Mouse (Mus musculus): Measurements from ENCODE around the gene Slc22a12. TPM values are rescaled to one million over a fixed set of nuclear protein-coding genes. Genes with fewer than 3 reads are reported as not detected.

Gene Slc22a12
- total and polyA plus RNA-seq, 2 experiments: not detected

- Histone ChIP-seq H3K4me3 (ENCODE audit: insufficient read depth, low read depth, low read length) (no peak overlapping the region), H3K27ac (replicated peaks; ENCODE audit: insufficient read depth, low read depth, low read length) (no peak overlapping the region), H3K27me3 (ENCODE audit: control insufficient read depth, insufficient read depth, low read length) (no peaks in the 10 kb centered on the region), H3K79me2 (ENCODE audit: control insufficient read depth, insufficient read depth, low read length) (no peaks in the 10 kb centered on the region), H3K4me1 (ENCODE audit: control insufficient read depth, insufficient read depth, low read length) (no peaks in the 10 kb centered on the region), H3K36me3 (ENCODE audit: control insufficient read depth, insufficient read depth, low read length) (no peaks in the 10 kb centered on the region), H3K9ac (ENCODE audit: low read depth, low read length) (no peak overlapping the region)
- DNase-seq (ENCODE audit: extremely low read depth, low read depth, low spot score): no peak
- TF ChIP-seq CTCF (IDR thresholded peaks at IDR 0.05; ENCODE audit: low read depth, low read length) (no peak), POLR2A (IDR thresholded peaks at IDR 0.05; ENCODE audit: extremely low read depth, insufficient read depth, low read length) (no peak)
- WGBS: 89% methylated on average over 14 of the region's 14 CpGs
Measured at GRCm38 (mm10) chr19:6522289-6522688, 20.5 kb downstream of the Slc22a12 start.

DNA sequence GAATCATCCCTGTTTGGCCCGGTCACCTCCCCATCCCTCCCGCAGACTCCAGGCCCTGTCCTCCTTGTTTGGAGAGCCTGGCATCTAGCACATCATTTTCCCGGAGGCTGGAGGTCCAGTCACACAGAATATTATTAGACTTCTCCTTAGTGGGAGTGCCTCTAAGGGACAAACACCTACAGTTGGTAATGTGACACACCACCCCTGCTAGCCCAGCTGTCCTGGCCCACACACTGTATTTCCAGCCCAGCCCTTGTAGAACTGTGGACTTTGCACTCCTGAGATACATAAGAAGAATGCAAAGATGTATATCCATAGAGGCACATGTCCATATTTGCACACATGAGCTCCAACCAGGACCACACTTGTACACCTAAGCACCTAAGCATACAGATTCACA, 21.2 kb downstream of the Slc22a12 start:
- H3K4me3 ChIP-seq (ENCODE audit: insufficient read depth, low read depth, low read length): no peak overlapping the region
- H3K4me1 ChIP-seq (ENCODE audit: control insufficient read depth, insufficient read depth, low read length): no peaks in the 10 kb centered on the region
- no peak overlapping the region for H3K9ac ChIP-seq (ENCODE audit: low read depth, low read length)
- H3K36me3 ChIP-seq (ENCODE audit: control insufficient read depth, insufficient read depth, low read length): no peaks in the 10 kb centered on the region
- TF ChIP-seq CTCF (IDR thresholded peaks at IDR 0.05; ENCODE audit: low read depth, low read length) (no peak), POLR2A (IDR thresholded peaks at IDR 0.05; ENCODE audit: extremely low read depth, insufficient read depth, low read length) (no peak)
- H3K27ac ChIP-seq (replicated peaks; ENCODE audit: insufficient read depth, low read depth, low read length): no peak overlapping the region
- H3K79me2 ChIP-seq (ENCODE audit: control insufficient read depth, insufficient read depth, low read length): no peaks in the 10 kb centered on the region
- no peaks in the 10 kb centered on the region for H3K27me3 ChIP-seq (ENCODE audit: control insufficient read depth, insufficient read depth, low read length)
- 84% methylated on average over 3 of the region's 3 CpGs for WGBS
- DNase-seq (ENCODE audit: extremely low read depth, low read depth, low spot score): no peak

GRCm38 (mm10) chr19:6519483-6519882, 23.3 kb downstream of the Slc22a12 start:
- no peak overlapping the region for H3K4me3 ChIP-seq (ENCODE audit: insufficient read depth, low read depth, low read length)
- TF ChIP-seq CTCF (IDR thresholded peaks at IDR 0.05; ENCODE audit: low read depth, low read length) (no peak), POLR2A (IDR thresholded peaks at IDR 0.05; ENCODE audit: extremely low read depth, insufficient read depth, low read length) (no peak)
- WGBS: 73% methylated on average over 2 of the region's 2 CpGs
- H3K36me3 ChIP-seq (ENCODE audit: control insufficient read depth, insufficient read depth, low read length): no peaks in the 10 kb centered on the region
- H3K27ac ChIP-seq (replicated peaks; ENCODE audit: insufficient read depth, low read depth, low read length): no peak overlapping the region
- no peak overlapping the region for H3K9ac ChIP-seq (ENCODE audit: low read depth, low read length)
- no peaks in the 10 kb centered on the region for H3K4me1 ChIP-seq (ENCODE audit: control insufficient read depth, insufficient read depth, low read length)
- H3K79me2 ChIP-seq (ENCODE audit: control insufficient read depth, insufficient read depth, low read length): no peaks in the 10 kb centered on the region
- H3K27me3 ChIP-seq (ENCODE audit: control insufficient read depth, insufficient read depth, low read length): 0 out of 2 replicates have a peak, but pooled peaks cover 3% of the 10 kb centered on the region
- no peak for DNase-seq (ENCODE audit: extremely low read depth, low read depth, low spot score)

DNA sequence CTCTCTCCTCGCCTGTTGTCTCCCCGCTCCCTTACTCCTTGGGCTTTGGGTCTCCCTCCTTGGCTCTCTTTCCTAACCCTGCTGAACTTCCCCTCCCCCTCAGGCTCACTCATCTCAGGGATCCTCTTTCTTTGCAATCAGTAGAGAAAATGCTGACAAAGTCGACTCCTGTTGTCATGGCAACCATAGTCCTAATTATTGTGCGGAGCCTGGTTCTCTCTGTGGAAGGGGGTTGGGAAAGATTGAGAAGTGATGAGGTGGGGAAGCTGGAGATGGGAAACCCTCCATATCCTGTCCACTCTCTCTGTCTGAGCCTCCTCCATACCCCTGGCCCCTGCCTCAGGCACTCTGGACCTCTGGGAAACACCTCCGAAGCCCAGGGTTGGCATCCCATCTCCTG, 24.2 kb downstream of the Slc22a12 start:
- Histone ChIP-seq H3K4me3 (ENCODE audit: insufficient read depth, low read depth, low read length) (no peak overlapping the region), H3K9ac (ENCODE audit: low read depth, low read length) (no peak overlapping the region), H3K27ac (replicated peaks; ENCODE audit: insufficient read depth, low read depth, low read length) (no peak overlapping the region), H3K27me3 (ENCODE audit: control insufficient read depth, insufficient read depth, low read length) (0 out of 2 replicates have a peak, but pooled peaks cover 3% of the 10 kb centered on the region), H3K79me2 (ENCODE audit: control insufficient read depth, insufficient read depth, low read length) (no peaks in the 10 kb centered on the region), H3K36me3 (ENCODE audit: control insufficient read depth, insufficient read depth, low read length) (no peaks in the 10 kb centered on the region), H3K4me1 (ENCODE audit: control insufficient read depth, insufficient read depth, low read length) (no peaks in the 10 kb centered on the region)
- TF ChIP-seq POLR2A (IDR thresholded peaks at IDR 0.05; ENCODE audit: extremely low read depth, insufficient read depth, low read length) (no peak), CTCF (IDR thresholded peaks at IDR 0.05; ENCODE audit: low read depth, low read length) (no peak)
- no peak for DNase-seq (ENCODE audit: extremely low read depth, low read depth, low spot score)
- 63% methylated on average over 5 of the region's 5 CpGs for WGBS

GRCm38 (mm10) chr19:6516153-6516552, 26.7 kb downstream of the Slc22a12 start:
- Histone ChIP-seq H3K27me3 (ENCODE audit: control insufficient read depth, insufficient read depth, low read length) (0 out of 2 replicates have a peak, but pooled peaks cover 3% of the 10 kb centered on the region), H3K4me3 (ENCODE audit: insufficient read depth, low read depth, low read length) (no peak overlapping the region), H3K9ac (ENCODE audit: low read depth, low read length) (no peak overlapping the region), H3K36me3 (ENCODE audit: control insufficient read depth, insufficient read depth, low read length) (no peaks in the 10 kb centered on the region), H3K79me2 (ENCODE audit: control insufficient read depth, insufficient read depth, low read length) (no peaks in the 10 kb centered on the region), H3K4me1 (ENCODE audit: control insufficient read depth, insufficient read depth, low read length) (no peaks in the 10 kb centered on the region), H3K27ac (replicated peaks; ENCODE audit: insufficient read depth, low read depth, low read length) (no peak overlapping the region)
- TF ChIP-seq CTCF (IDR thresholded peaks at IDR 0.05; ENCODE audit: low read depth, low read length): no peak
- TF ChIP-seq POLR2A (IDR thresholded peaks at IDR 0.05; ENCODE audit: extremely low read depth, insufficient read depth, low read length): no peak
- no peak for DNase-seq (ENCODE audit: extremely low read depth, low read depth, low spot score)
- 70% methylated on average over 8 of the region's 8 CpGs for WGBS

DNA sequence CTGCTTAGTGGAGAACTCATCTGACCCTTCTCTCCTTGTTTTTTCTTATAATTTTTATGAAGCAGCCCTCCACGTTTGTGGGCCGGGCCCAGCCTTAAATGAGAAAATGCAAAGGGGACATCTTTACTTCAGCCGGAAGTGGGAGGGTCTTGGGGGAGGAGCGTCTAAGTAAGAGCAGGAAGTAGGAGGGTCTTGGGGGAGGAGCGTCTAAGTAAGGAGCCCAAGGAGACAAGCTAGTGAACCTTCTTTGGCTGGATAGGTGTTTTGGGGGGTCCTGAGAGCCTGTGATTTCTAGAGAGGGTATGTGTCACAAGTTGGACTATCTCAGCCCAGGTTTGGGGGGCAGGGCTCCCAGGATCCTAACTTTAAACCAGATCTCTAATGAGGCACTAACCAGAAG, 27.4 kb downstream of the Slc22a12 start:
- 78% methylated on average over 5 of the region's 5 CpGs for WGBS
- Histone ChIP-seq H3K4me1 (ENCODE audit: control insufficient read depth, insufficient read depth, low read length) (no peaks in the 10 kb centered on the region), H3K27me3 (ENCODE audit: control insufficient read depth, insufficient read depth, low read length) (0 out of 2 replicates have a peak, but pooled peaks cover 3% of the 10 kb centered on the region), H3K4me3 (ENCODE audit: insufficient read depth, low read depth, low read length) (no peak overlapping the region), H3K36me3 (ENCODE audit: control insufficient read depth, insufficient read depth, low read length) (no peaks in the 10 kb centered on the region), H3K27ac (replicated peaks; ENCODE audit: insufficient read depth, low read depth, low read length) (no peak overlapping the region), H3K79me2 (ENCODE audit: control insufficient read depth, insufficient read depth, low read length) (no peaks in the 10 kb centered on the region), H3K9ac (ENCODE audit: low read depth, low read length) (no peak overlapping the region)
- TF ChIP-seq POLR2A (IDR thresholded peaks at IDR 0.05; ENCODE audit: extremely low read depth, insufficient read depth, low read length): no peak
- DNase-seq (ENCODE audit: extremely low read depth, low read depth, low spot score): no peak
